Mouse (Mus musculus): Measurements from ENCODE around the gene Abca13. TPM values are rescaled to one million over a fixed set of nuclear protein-coding genes. Genes with fewer than 3 reads are reported as not detected.

Gene Abca13
- polyA plus RNA-seq, 1 experiment from 2014 or later: not detected

GRCm38 (mm10) chr11:9574894-9575293 is 383.2 kb downstream of the Abca13 start:
- no peak for DNase-seq (ENCODE audit: low spot score)
- Histone ChIP-seq H3K27ac (ENCODE audit: low read depth, low read length) (no peak overlapping the region), H3K9me3 (ENCODE audit: control insufficient read depth, low read length) (no peaks in the 10 kb centered on the region), H3K9ac (ENCODE audit: low read depth, low read length) (no peak overlapping the region), H3K36me3 (ENCODE audit: control insufficient read depth, insufficient read depth, low read length) (no peaks in the 10 kb centered on the region), H3K27me3 (ENCODE audit: control insufficient read depth, insufficient read depth, low read length) (no peaks in the 10 kb centered on the region), H3K4me1 (replicated peaks; ENCODE audit: control insufficient read depth, insufficient read depth, low read length) (no peaks in the 10 kb centered on the region), H3K4me2 (replicated peaks; ENCODE audit: low read depth, low read length) (no peak overlapping the region), H3K4me3 (ENCODE audit: low read depth, low read length) (no peak overlapping the region)
- 80% methylated on average over 4 of the region's 4 CpGs for WGBS
- 0 out of 2 replicates have a peak, but pooled peaks have one; percentile 27 for ATAC-seq (ENCODE audit: low FRiP score)

- Histone ChIP-seq H3K4me1 (replicated peaks; ENCODE audit: control insufficient read depth, insufficient read depth, low read length) (no peaks in the 10 kb centered on the region), H3K4me3 (ENCODE audit: low read depth, low read length) (no peak overlapping the region), H3K9ac (ENCODE audit: low read depth, low read length) (no peak overlapping the region), H3K27ac (ENCODE audit: low read depth, low read length) (no peak overlapping the region), H3K27me3 (ENCODE audit: control insufficient read depth, insufficient read depth, low read length) (no peaks in the 10 kb centered on the region), H3K4me2 (replicated peaks; ENCODE audit: low read depth, low read length) (no peak overlapping the region), H3K9me3 (ENCODE audit: control insufficient read depth, low read length) (no peaks in the 10 kb centered on the region), H3K36me3 (ENCODE audit: control insufficient read depth, insufficient read depth, low read length) (no peaks in the 10 kb centered on the region)
- no peak for DNase-seq (ENCODE audit: low spot score)
- no peak for ATAC-seq (ENCODE audit: low FRiP score)
- WGBS: 82% methylated on average over 1 of the region's 1 CpGs
Measured at GRCm38 (mm10) chr11:9591757-9592316, 400.1 kb downstream of the Abca13 start.

GRCm38 (mm10) chr11:9597299-9597698 is 405.6 kb downstream of the Abca13 start:
- Histone ChIP-seq H3K4me2 (replicated peaks; ENCODE audit: low read depth, low read length) (no peak overlapping the region), H3K27ac (ENCODE audit: low read depth, low read length) (no peak overlapping the region), H3K9me3 (ENCODE audit: control insufficient read depth, low read length) (no peaks in the 10 kb centered on the region), H3K27me3 (ENCODE audit: control insufficient read depth, insufficient read depth, low read length) (no peaks in the 10 kb centered on the region), H3K9ac (ENCODE audit: low read depth, low read length) (no peak overlapping the region), H3K4me3 (ENCODE audit: low read depth, low read length) (no peak overlapping the region), H3K36me3 (ENCODE audit: control insufficient read depth, insufficient read depth, low read length) (no peaks in the 10 kb centered on the region), H3K4me1 (replicated peaks; ENCODE audit: control insufficient read depth, insufficient read depth, low read length) (no peaks in the 10 kb centered on the region)
- DNase-seq (ENCODE audit: low spot score) (no peak), ATAC-seq (ENCODE audit: low FRiP score) (no peak)
- 80% methylated on average over 2 of the region's 2 CpGs for WGBS

- Histone ChIP-seq H3K27me3 (ENCODE audit: control insufficient read depth, insufficient read depth, low read length) (no peaks in the 10 kb centered on the region), H3K9me3 (ENCODE audit: control insufficient read depth, low read length) (no peaks in the 10 kb centered on the region), H3K4me3 (ENCODE audit: low read depth, low read length) (no peak overlapping the region), H3K4me1 (replicated peaks; ENCODE audit: control insufficient read depth, insufficient read depth, low read length) (no peaks in the 10 kb centered on the region), H3K27ac (ENCODE audit: low read depth, low read length) (no peak overlapping the region), H3K9ac (ENCODE audit: low read depth, low read length) (no peak overlapping the region), H3K36me3 (ENCODE audit: control insufficient read depth, insufficient read depth, low read length) (no peaks in the 10 kb centered on the region), H3K4me2 (replicated peaks; ENCODE audit: low read depth, low read length) (no peak overlapping the region)
- WGBS: 85% methylated on average over 3 of the region's 3 CpGs
- DNase-seq (ENCODE audit: low spot score) (no peak), ATAC-seq (ENCODE audit: low FRiP score) (no peak)
Measured at GRCm38 (mm10) chr11:9601096-9601495, 409.4 kb downstream of the Abca13 start.

GRCm38 (mm10) chr11:9602137-9602536 is 410.4 kb downstream of the Abca13 start:
- H3K9ac ChIP-seq (ENCODE audit: low read depth, low read length): no peak overlapping the region
- 80% methylated on average over 4 of the region's 4 CpGs for WGBS
- H3K27ac ChIP-seq (ENCODE audit: low read depth, low read length): no peak overlapping the region
- DNase-seq (ENCODE audit: low spot score) (no peak), ATAC-seq (ENCODE audit: low FRiP score) (no peak)
- H3K4me3 ChIP-seq (ENCODE audit: low read depth, low read length): no peak overlapping the region
- H3K4me2 ChIP-seq (replicated peaks; ENCODE audit: low read depth, low read length): no peak overlapping the region
- no peaks in the 10 kb centered on the region for H3K9me3 ChIP-seq (ENCODE audit: control insufficient read depth, low read length)
- H3K36me3 ChIP-seq (ENCODE audit: control insufficient read depth, insufficient read depth, low read length): no peaks in the 10 kb centered on the region
- no peaks in the 10 kb centered on the region for H3K27me3 ChIP-seq (ENCODE audit: control insufficient read depth, insufficient read depth, low read length)
- no peaks in the 10 kb centered on the region for H3K4me1 ChIP-seq (replicated peaks; ENCODE audit: control insufficient read depth, insufficient read depth, low read length)

GRCm38 (mm10) chr11:9608249-9608648 is 416.5 kb downstream of the Abca13 start:
- H3K9ac ChIP-seq (ENCODE audit: low read depth, low read length): no peak overlapping the region
- H3K36me3 ChIP-seq (ENCODE audit: control insufficient read depth, insufficient read depth, low read length): no peaks in the 10 kb centered on the region
- H3K27me3 ChIP-seq (ENCODE audit: control insufficient read depth, insufficient read depth, low read length): no peaks in the 10 kb centered on the region
- H3K4me3 ChIP-seq (ENCODE audit: low read depth, low read length): no peak overlapping the region
- DNase-seq (ENCODE audit: low spot score): no peak
- no peaks in the 10 kb centered on the region for H3K4me1 ChIP-seq (replicated peaks; ENCODE audit: control insufficient read depth, insufficient read depth, low read length)
- ATAC-seq (ENCODE audit: low FRiP score): no peak
- no peaks in the 10 kb centered on the region for H3K9me3 ChIP-seq (ENCODE audit: control insufficient read depth, low read length)
- no peak overlapping the region for H3K27ac ChIP-seq (ENCODE audit: low read depth, low read length)
- no peak overlapping the region for H3K4me2 ChIP-seq (replicated peaks; ENCODE audit: low read depth, low read length)

GRCm38 (mm10) chr11:9609075-9609474 is 417.3 kb downstream of the Abca13 start:
- Histone ChIP-seq H3K27me3 (ENCODE audit: control insufficient read depth, insufficient read depth, low read length) (no peaks in the 10 kb centered on the region), H3K9me3 (ENCODE audit: control insufficient read depth, low read length) (no peaks in the 10 kb centered on the region), H3K4me1 (replicated peaks; ENCODE audit: control insufficient read depth, insufficient read depth, low read length) (no peaks in the 10 kb centered on the region), H3K36me3 (ENCODE audit: control insufficient read depth, insufficient read depth, low read length) (no peaks in the 10 kb centered on the region), H3K9ac (ENCODE audit: low read depth, low read length) (no peak overlapping the region), H3K27ac (ENCODE audit: low read depth, low read length) (no peak overlapping the region), H3K4me3 (ENCODE audit: low read depth, low read length) (no peak overlapping the region), H3K4me2 (replicated peaks; ENCODE audit: low read depth, low read length) (no peak overlapping the region)
- DNase-seq (ENCODE audit: low spot score) (no peak), ATAC-seq (ENCODE audit: low FRiP score) (no peak)
- WGBS: 80% methylated on average over 3 of the region's 3 CpGs

- WGBS: 62% methylated on average over 2 of the region's 2 CpGs
- H3K9me3 ChIP-seq (ENCODE audit: control insufficient read depth, low read length): no peaks in the 10 kb centered on the region
- no peaks in the 10 kb centered on the region for H3K36me3 ChIP-seq (ENCODE audit: control insufficient read depth, insufficient read depth, low read length)
- H3K4me3 ChIP-seq (ENCODE audit: low read depth, low read length): no peak overlapping the region
- no peaks in the 10 kb centered on the region for H3K27me3 ChIP-seq (ENCODE audit: control insufficient read depth, insufficient read depth, low read length)
- H3K9ac ChIP-seq (ENCODE audit: low read depth, low read length): no peak overlapping the region
- no peak overlapping the region for H3K4me2 ChIP-seq (replicated peaks; ENCODE audit: low read depth, low read length)
- no peaks in the 10 kb centered on the region for H3K4me1 ChIP-seq (replicated peaks; ENCODE audit: control insufficient read depth, insufficient read depth, low read length)
- ATAC-seq (ENCODE audit: low FRiP score) (no peak), DNase-seq (ENCODE audit: low spot score) (no peak)
- no peak overlapping the region for H3K27ac ChIP-seq (ENCODE audit: low read depth, low read length)
Measured at GRCm38 (mm10) chr11:9616133-9616532, 424.4 kb downstream of the Abca13 start.

GRCm38 (mm10) chr11:9616665-9617064 is 424.9 kb downstream of the Abca13 start:
- 44% methylated on average over 1 of the region's 1 CpGs for WGBS
- no peak for ATAC-seq (ENCODE audit: low FRiP score)
- H3K4me1 ChIP-seq (replicated peaks; ENCODE audit: control insufficient read depth, insufficient read depth, low read length): no peaks in the 10 kb centered on the region

More at GRCm38 (mm10) chr11:9616665-9617064, 424.9 kb downstream of the Abca13 start:
- no peak for DNase-seq (ENCODE audit: low spot score)
- Histone ChIP-seq H3K36me3 (ENCODE audit: control insufficient read depth, insufficient read depth, low read length) (no peaks in the 10 kb centered on the region), H3K4me3 (ENCODE audit: low read depth, low read length) (no peak overlapping the region), H3K9ac (ENCODE audit: low read depth, low read length) (no peak overlapping the region), H3K27me3 (ENCODE audit: control insufficient read depth, insufficient read depth, low read length) (no peaks in the 10 kb centered on the region), H3K9me3 (ENCODE audit: control insufficient read depth, low read length) (no peaks in the 10 kb centered on the region), H3K4me2 (replicated peaks; ENCODE audit: low read depth, low read length) (no peak overlapping the region), H3K27ac (ENCODE audit: low read depth, low read length) (no peak overlapping the region)
